Mouse (Mus musculus): Measurements from ENCODE around the gene Trpc2. TPM values are rescaled to one million over a fixed set of nuclear protein-coding genes. Genes with fewer than 3 reads are reported as not detected.

Trpc2 gene
- total and polyA plus RNA-seq, 2 experiments from 2014 or later, result 1.2 TPM; not detected in 1

DNA sequence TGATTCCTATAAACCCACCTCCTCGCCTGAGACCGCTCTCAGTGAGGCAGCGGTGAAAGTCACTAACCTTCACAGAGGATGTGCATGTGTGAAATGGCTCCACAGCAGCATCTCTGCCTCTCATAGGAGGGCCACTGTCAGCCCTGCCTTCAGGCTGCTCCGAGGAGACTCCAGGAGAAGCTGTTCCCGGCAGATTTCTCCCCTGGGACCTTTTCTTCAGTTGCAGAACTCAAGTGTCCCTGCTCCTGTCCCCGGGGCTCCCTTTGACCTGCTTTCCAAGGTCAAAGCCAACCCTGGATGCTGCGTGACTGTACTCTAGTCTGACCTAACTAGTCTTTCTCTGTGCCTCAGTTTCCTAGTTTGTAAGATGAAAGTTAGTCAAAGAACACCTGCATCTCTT lies 26.3 kb downstream of the Trpc2 start, which contains the start of gene Art5:
Gene Art5, minus strand, starts transcription at position 319 of the 400 bp plus-strand sequence.
- no peak for DNase-seq (ENCODE audit: low spot score)
- WGBS, result 66% methylated on average over 7 of the region's 7 CpGs
- TF ChIP-seq EP300 (IDR thresholded peaks at IDR 0.05; ENCODE audit: low read depth) (no peak), CTCF (IDR thresholded peaks at IDR 0.05; ENCODE audit: low read depth) (no peak)

DNA sequence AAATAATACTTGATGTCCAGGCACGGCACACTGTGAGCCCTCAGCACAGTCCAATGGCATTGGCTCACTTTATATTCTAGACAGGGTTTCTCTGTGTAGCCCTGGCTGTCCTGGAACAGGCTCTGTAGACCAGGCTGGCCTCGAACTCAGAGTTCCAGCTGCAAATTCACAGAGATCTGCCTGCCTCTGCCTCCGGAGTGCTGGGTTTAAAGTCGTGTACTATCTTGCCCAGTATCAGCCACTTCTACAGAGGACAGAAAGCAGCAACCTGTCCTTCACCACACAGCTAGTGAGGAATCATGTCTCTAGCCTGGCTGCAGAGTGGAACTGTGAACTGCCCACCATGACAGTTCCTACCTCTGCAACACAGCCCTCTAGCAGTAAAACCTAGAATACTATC lies 26.8 kb downstream of the Trpc2 start:
- H3K9me3 ChIP-seq (replicated peaks; ENCODE audit: control insufficient read depth, low read length), result no peaks in the 10 kb centered on the region
- H3K9ac ChIP-seq (replicated peaks; ENCODE audit: low read depth, low read length), result no peak overlapping the region
- no peaks in the 10 kb centered on the region for H3K36me3 ChIP-seq (replicated peaks; ENCODE audit: control insufficient read depth, insufficient read depth, low read length)
- no peak for TF ChIP-seq CTCF (IDR thresholded peaks at IDR 0.05; ENCODE audit: low read depth)
- TF ChIP-seq EP300 (IDR thresholded peaks at IDR 0.05; ENCODE audit: low read depth), result no peak
- H3K4me3 ChIP-seq (ENCODE audit: low read depth, low read length), result no peak overlapping the region
- DNase-seq (ENCODE audit: low spot score) (no peak), ATAC-seq (ENCODE audit: insufficient read depth, low read depth) (no peak)
- WGBS, result 75% methylated on average over 4 of the region's 4 CpGs
- 0 out of 2 replicates have a peak, but pooled peaks cover 6% of the 10 kb centered on the region for H3K4me1 ChIP-seq (ENCODE audit: control insufficient read depth, insufficient read depth)
- no peaks in the 10 kb centered on the region for H3K27me3 ChIP-seq (ENCODE audit: control insufficient read depth, insufficient read depth, low read length)
- H3K4me2 ChIP-seq (ENCODE audit: low read depth, low read length), result no peak overlapping the region
- no peak overlapping the region for H3K27ac ChIP-seq (ENCODE audit: low read depth)

More for the DNA sequence above, 26.3 kb downstream of the Trpc2 start, which contains the start of gene Art5:
- Histone ChIP-seq H3K36me3 (replicated peaks; ENCODE audit: control insufficient read depth, insufficient read depth, low read length) (no peaks in the 10 kb centered on the region), H3K9ac (replicated peaks; ENCODE audit: low read depth, low read length) (no peak within 1 kb of the TSS), H3K4me1 (ENCODE audit: control insufficient read depth, insufficient read depth) (0 out of 2 replicates have a peak, but pooled peaks cover 6% of the 10 kb centered on the region), H3K4me2 (ENCODE audit: low read depth, low read length) (peak within 1 kb of the TSS; percentile 19; the same call in 1 of the 2 replicates), H3K27ac (ENCODE audit: low read depth) (no peak within 1 kb of the TSS), H3K4me3 (ENCODE audit: low read depth, low read length) (no peak within 1 kb of the TSS), H3K9me3 (replicated peaks; ENCODE audit: control insufficient read depth, low read length) (no peaks in the 10 kb centered on the region), H3K27me3 (ENCODE audit: control insufficient read depth, insufficient read depth, low read length) (no peaks in the 10 kb centered on the region)
- ATAC-seq (ENCODE audit: insufficient read depth, low read depth), result no peak

DNA sequence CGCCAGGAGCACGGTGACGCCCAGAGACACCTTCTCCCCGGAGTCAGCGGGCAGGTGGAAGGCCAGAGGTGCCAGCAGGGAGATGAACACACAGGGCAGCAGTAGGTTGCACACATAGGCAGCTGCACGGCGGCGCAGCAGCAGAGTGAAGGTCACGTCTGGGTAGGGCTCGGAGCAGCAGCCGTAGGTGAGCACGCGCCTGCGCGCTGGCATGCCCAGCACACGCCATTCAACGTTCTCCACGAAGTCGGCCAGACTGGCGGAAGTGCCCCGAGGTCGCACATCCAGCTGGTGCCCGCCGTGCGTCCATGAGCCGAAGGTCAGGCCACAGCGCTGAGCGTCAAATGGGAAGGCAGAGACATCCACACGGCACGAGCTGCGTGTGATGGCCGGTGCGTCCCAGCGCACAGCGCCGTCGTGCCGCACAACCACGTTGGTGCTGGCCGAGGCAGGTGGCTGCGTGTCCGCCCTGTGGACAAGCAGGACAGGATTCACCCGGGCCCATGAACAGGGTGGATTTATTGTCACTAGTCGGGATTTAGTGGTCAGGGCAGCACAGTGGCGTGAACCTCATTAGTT lies 30.3 kb downstream of the Trpc2 start:
- TF ChIP-seq CTCF (IDR thresholded peaks at IDR 0.05; ENCODE audit: low read depth) (no peak), EP300 (IDR thresholded peaks at IDR 0.05; ENCODE audit: low read depth) (no peak)
- 72% methylated on average over 45 of the region's 45 CpGs for WGBS

DNA sequence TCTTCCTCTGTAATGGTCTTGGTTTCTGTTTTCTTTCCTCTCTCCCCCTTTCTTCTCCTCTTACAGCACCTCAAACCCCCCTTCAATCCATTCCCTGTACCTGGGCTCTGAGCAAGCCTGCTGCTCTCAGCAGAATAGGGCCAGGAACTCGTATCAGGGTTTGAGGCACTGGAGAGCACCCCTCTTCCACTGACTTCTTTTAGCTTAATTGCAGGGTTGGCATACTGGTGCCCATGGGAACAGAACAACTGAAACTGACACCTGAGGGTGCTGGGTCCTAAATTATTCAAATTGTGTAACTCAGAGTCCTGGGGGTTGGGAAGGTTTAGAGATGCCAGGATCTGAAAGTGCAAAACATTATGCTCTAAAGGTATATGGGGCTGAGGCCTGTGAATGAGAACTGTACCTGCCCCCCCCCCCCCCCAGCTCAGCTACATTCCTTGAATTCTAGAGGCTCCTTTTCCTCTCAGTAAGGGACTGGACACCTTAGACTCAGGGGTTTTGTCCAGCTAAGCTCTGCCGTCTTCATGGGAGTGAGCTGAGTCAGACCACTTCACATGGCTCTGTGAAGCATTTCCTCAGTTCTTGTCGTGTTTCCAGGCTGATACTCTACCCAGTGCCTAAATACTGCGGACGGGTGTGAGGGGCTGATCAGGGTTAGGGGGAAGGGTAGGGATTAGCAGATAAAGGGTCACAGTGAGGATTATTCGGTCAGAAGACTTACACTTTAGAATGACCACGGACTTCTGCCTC lies 33.8 kb downstream of the Trpc2 start, which contains the start of gene Chrna10:
Gene Chrna10, minus strand, starts transcription at position 250 of the 753 bp plus-strand sequence.
- H3K36me3 ChIP-seq (replicated peaks; ENCODE audit: control insufficient read depth, insufficient read depth, low read length), result peaks cover 32% of the 10 kb centered on the region
- ATAC-seq (ENCODE audit: insufficient read depth, low read depth) (no peak), DNase-seq (ENCODE audit: low spot score) (no peak)
- no peak within 1 kb of the TSS for H3K27ac ChIP-seq (ENCODE audit: low read depth)
- H3K27me3 ChIP-seq (ENCODE audit: control insufficient read depth, insufficient read depth, low read length), result no peaks in the 10 kb centered on the region
- no peak within 1 kb of the TSS for H3K4me2 ChIP-seq (ENCODE audit: low read depth, low read length)
- H3K9ac ChIP-seq (replicated peaks; ENCODE audit: low read depth, low read length), result no peak within 1 kb of the TSS
- no peaks in the 10 kb centered on the region for H3K4me1 ChIP-seq (ENCODE audit: control insufficient read depth, insufficient read depth)
- TF ChIP-seq EP300 (IDR thresholded peaks at IDR 0.05; ENCODE audit: low read depth), result no peak
- WGBS, result 26% methylated on average over 7 of the region's 7 CpGs
- H3K4me3 ChIP-seq (ENCODE audit: low read depth, low read length), result no peak within 1 kb of the TSS
- no peaks in the 10 kb centered on the region for H3K9me3 ChIP-seq (replicated peaks; ENCODE audit: control insufficient read depth, low read length)

More for the DNA sequence above, 30.3 kb downstream of the Trpc2 start:
- Histone ChIP-seq H3K9me3 (replicated peaks; ENCODE audit: control insufficient read depth, low read length) (no peaks in the 10 kb centered on the region), H3K4me2 (ENCODE audit: low read depth, low read length) (no peak overlapping the region), H3K27me3 (ENCODE audit: control insufficient read depth, insufficient read depth, low read length) (no peaks in the 10 kb centered on the region), H3K4me1 (ENCODE audit: control insufficient read depth, insufficient read depth) (no peaks in the 10 kb centered on the region), H3K9ac (replicated peaks; ENCODE audit: low read depth, low read length) (no peak overlapping the region), H3K36me3 (replicated peaks; ENCODE audit: control insufficient read depth, insufficient read depth, low read length) (no peaks in the 10 kb centered on the region), H3K4me3 (ENCODE audit: low read depth, low read length) (no peak overlapping the region), H3K27ac (ENCODE audit: low read depth) (no peak overlapping the region)
- DNase-seq (ENCODE audit: low spot score) (no peak), ATAC-seq (ENCODE audit: insufficient read depth, low read depth) (no peak)

DNA sequence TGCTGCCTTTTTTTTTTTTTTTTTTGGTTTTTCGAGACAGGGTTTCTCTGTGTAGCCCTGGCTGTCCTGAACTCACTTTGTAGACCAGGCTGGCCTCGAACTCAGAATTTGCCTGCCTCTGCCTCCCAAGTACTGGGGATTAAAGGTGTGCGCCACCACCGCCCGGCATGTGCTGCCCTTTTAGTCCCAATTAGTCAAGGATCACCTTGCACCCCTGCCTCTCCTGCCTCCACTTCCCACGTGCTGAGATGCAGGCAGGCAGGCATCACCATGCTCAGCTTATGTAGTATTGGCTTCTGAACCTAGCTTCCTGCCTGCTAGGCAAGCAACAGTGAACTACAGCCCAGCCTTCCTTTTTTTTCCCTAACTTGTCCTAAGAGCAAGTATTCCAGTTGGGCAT lies 34.5 kb downstream of the Trpc2 start:
- H3K9me3 ChIP-seq (replicated peaks; ENCODE audit: control insufficient read depth, low read length), result no peaks in the 10 kb centered on the region
- WGBS, result 77% methylated on average over 6 of the region's 6 CpGs

More for the DNA sequence above, 34.5 kb downstream of the Trpc2 start:
- H3K36me3 ChIP-seq (replicated peaks; ENCODE audit: control insufficient read depth, insufficient read depth, low read length), result peaks cover 38% of the 10 kb centered on the region
- no peak overlapping the region for H3K4me3 ChIP-seq (ENCODE audit: low read depth, low read length)
- no peaks in the 10 kb centered on the region for H3K27me3 ChIP-seq (ENCODE audit: control insufficient read depth, insufficient read depth, low read length)
- H3K4me2 ChIP-seq (ENCODE audit: low read depth, low read length), result no peak overlapping the region
- H3K27ac ChIP-seq (ENCODE audit: low read depth), result no peak overlapping the region
- H3K9ac ChIP-seq (replicated peaks; ENCODE audit: low read depth, low read length), result no peak overlapping the region
- H3K4me1 ChIP-seq (ENCODE audit: control insufficient read depth, insufficient read depth), result no peaks in the 10 kb centered on the region
- ATAC-seq (ENCODE audit: insufficient read depth, low read depth), result no peak
- no peak for TF ChIP-seq EP300 (IDR thresholded peaks at IDR 0.05; ENCODE audit: low read depth)
- no peak for TF ChIP-seq CTCF (IDR thresholded peaks at IDR 0.05; ENCODE audit: low read depth)
- no peak for DNase-seq (ENCODE audit: low spot score)

Data from heart, postnatal 0 days (tissue).